Mouse (Mus musculus) heart, embryonic 14.5 days (tissue): ENCODE data around the gene Bsdc1. TPM values are rescaled to one million over a fixed set of nuclear protein-coding genes. Genes with fewer than 3 reads are reported as not detected.
"Not testable (repeated sequence)": the region's sequence is repeated elsewhere in the genome, so short reads cannot be mapped to it uniquely, and the experiment has no call there.

Experiments
- ATAC-seq: fragments of 200-750 bp; cut with Nextera tagmentation; 2 replicates; pipeline ENCODE4 v1.8.0; 2017; ENCODE audit warnings: low read depth, moderate TSS enrichment; ENCODE audit not compliant: insufficient number of reproducible peaks, insufficient read depth, low FRiP score
- H3K27ac ChIP-seq, 2 experiments: fragments of 200-500 bp in 1 of 2; fragments of 300-500 bp in 1 of 2; sonication (generic) in 1 of 2; replicated peaks in 1 of 2; 2 replicates each; pipeline ENCODE4 v1.5.1; 2012 to 2014; ENCODE audit warnings: low read depth in 2 of 2, low read length in 2 of 2, control low read depth in 1 of 2, mild to moderate bottlenecking in 1 of 2, mixed read lengths in 1 of 2; ENCODE audit not compliant: control insufficient read depth in 1 of 2, insufficient read depth in 1 of 2
- H3K27me3 ChIP-seq: fragments of 300-500 bp; sonication (generic); 2 replicates; pipeline ENCODE4 v1.6.1; 2014; ENCODE audit warnings: mild to moderate bottlenecking, low read length, control low read depth; ENCODE audit not compliant: control insufficient read depth, insufficient read depth
- H3K36me3 ChIP-seq: fragments of 300-500 bp; sonication (generic); 2 replicates; pipeline ENCODE4 v1.6.1; 2014; ENCODE audit warnings: mild to moderate bottlenecking, control low read depth, low read length, mixed read lengths; ENCODE audit not compliant: control insufficient read depth, insufficient read depth
- H3K4me1 ChIP-seq, 2 experiments: fragments of 200-500 bp in 1 of 2; fragments of 300-500 bp in 1 of 2; sonication (generic) in 1 of 2; 2 replicates each; pipeline ENCODE4 v1.6.1; 2012 to 2014; ENCODE audit warnings: low read length in 2 of 2, control low read depth in 1 of 2, mixed read lengths in 1 of 2; ENCODE audit not compliant: control insufficient read depth in 2 of 2, insufficient read depth in 2 of 2
- H3K4me2 ChIP-seq: fragments of 300-500 bp; sonication (generic); 2 replicates; pipeline ENCODE4 v1.6.1; 2014; ENCODE audit warnings: mild to moderate bottlenecking, low read length
- H3K4me3 ChIP-seq, 2 experiments: fragments of 200-500 bp in 1 of 2; fragments of 300-500 bp in 1 of 2; sonication (generic) in 1 of 2; 2 replicates each; pipeline ENCODE4 v1.5.1; 2012 to 2014; ENCODE audit warnings: low read length in 2 of 2, mild to moderate bottlenecking in 2 of 2, control low read depth in 1 of 2, low read depth in 1 of 2, moderate library complexity in 1 of 2; ENCODE audit not compliant: control insufficient read depth in 1 of 2, insufficient read depth in 1 of 2
- H3K9ac ChIP-seq: fragments of 300-500 bp; sonication (generic); 2 replicates; pipeline ENCODE4 v1.6.1; 2014; ENCODE audit warnings: mild to moderate bottlenecking, low read length
- H3K9me3 ChIP-seq: fragments of 300-500 bp; sonication (generic); 2 replicates; pipeline ENCODE4 v1.6.1; 2016; ENCODE audit warnings: low read length, control low read depth; ENCODE audit not compliant: control insufficient read depth
- WGBS: fragments of 180-500 bp; shearing (Covaris S2); extraction: QIAGEN DNeasy Blood & Tissue Kit; methylation state at CpG from one replicate; pipeline ENCODE4 v1.1.7; 2014; 5-methylcytosine and 5-hydroxymethylcytosine counted together
- polyA plus RNA-seq: library from polyadenylated mRNA; unstranded; fragments of >200 nt; fragmentation: Nextera tagmentation; extraction: Ambion mirVana; gene quantifications from 2 replicates; pipeline ENCODE4 v1.2.1, GENCODE M21; 2014

Bsdc1 gene
- polyA plus RNA-seq, 1 experiment from 2014 or later = 25.5 TPM

DNA sequence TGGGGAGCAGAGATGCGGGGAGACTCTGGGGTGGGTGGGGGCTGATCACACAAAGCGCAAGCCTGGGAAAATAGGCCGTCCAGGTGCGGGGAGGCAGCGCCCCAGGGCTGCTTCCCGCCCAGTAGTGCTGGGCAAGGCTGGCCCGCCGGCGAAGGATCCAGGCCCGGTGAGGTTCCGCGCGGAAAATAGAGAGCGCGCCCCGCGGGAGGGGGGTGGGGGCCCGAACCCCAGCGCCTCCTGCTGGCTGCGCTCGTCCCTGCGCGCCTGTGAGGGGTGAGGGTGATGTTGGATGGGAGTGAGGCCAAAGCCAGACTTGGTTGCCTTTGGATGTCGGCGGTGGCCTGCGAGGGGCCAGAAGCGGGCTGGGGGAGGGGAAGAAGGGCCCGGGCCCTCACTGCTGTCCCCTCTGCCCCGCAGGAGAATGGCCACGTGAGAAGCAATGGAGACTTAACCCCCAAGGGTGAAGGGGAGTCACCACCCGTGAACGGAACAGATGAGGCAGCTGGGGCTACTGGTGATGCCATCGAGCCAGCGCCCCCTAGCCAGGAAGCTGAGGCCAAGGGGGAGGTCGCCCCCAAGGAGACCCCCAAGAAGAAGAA lies 53.0 kb downstream of the Bsdc1 start:
- peak; percentile 59 for ATAC-seq
- 1% methylated on average over 33 of the region's 35 CpGs for WGBS
- peaks cover 10 to 11% of the 10 kb centered on the region in 2 experiments for H3K4me1 ChIP-seq

DNA sequence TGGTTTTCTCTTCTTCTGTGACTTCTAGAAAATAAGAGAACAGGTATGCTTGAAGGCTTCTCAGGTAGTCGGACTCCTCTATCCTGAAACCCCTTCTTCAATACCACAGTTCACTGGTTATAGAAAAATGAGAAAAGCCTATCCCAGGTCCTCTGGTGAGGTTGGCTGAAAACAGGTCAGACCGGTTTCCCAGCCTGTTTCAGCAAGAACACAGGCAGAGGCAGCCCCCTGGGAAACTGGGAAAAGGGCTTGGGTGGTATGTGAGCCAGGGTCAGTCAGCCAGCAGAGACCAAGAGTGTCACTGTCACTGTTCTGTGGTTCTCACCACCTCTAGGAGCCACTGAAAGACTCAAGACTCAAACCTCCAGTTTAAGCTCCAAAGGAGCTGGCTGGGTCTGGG lies 55.5 kb downstream of the Bsdc1 start:
- no peak for ATAC-seq
- Histone ChIP-seq H3K27me3 (no peaks in the 10 kb centered on the region), H3K27ac (no peak overlapping the region), H3K4me2 (no peak overlapping the region), H3K9me3 (no peaks in the 10 kb centered on the region), H3K36me3 (peaks cover 68% of the 10 kb centered on the region), H3K9ac (no peak overlapping the region), H3K4me1 (peaks cover 6 to 9% of the 10 kb centered on the region in 2 experiments; a peak in 3 of 4 replicates), H3K4me3 (no peak overlapping the region)
- WGBS = 49% methylated on average over 2 of the region's 2 CpGs

More for the DNA sequence above, 53.0 kb downstream of the Bsdc1 start:
- Histone ChIP-seq H3K27me3 (no peaks in the 10 kb centered on the region), H3K27ac (peak overlapping the region; percentile 37 to 82; a peak in 3 of 4 replicates), H3K4me3 (peak overlapping the region; percentile 67 to 72), H3K9ac (peak overlapping the region; percentile 99), H3K4me2 (peak overlapping the region; percentile 73), H3K36me3 (peaks cover 44% of the 10 kb centered on the region), H3K9me3 (no peaks in the 10 kb centered on the region)

DNA sequence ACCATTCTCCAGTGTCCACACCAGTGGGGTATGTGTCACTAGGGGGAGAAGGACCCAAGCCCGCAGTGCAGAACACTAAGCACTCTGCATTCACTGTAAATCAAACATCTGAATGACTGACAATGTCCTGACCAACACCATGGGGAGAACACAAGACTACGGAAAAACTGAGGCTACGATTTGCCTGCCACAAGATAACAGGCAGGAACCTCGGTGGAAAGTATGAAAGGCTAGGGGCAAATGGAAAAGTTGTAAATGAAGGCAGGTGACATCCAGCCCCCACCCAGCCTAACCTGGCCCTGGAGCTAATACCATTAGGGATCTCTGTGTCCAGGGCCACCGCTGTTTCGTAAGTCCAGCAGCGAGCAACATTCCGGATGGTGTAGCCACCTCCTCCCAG lies 57.1 kb downstream of the Bsdc1 start:
- H3K9me3 ChIP-seq = no peaks in the 10 kb centered on the region
- H3K27me3 ChIP-seq = no peaks in the 10 kb centered on the region
- ATAC-seq = no peak
- no peak overlapping the region for H3K4me3 ChIP-seq
- H3K9ac ChIP-seq = no peak overlapping the region
- H3K36me3 ChIP-seq = peaks cover 84% of the 10 kb centered on the region
- no peak overlapping the region for H3K27ac ChIP-seq
- peaks cover 2 to 4% of the 10 kb centered on the region in 2 experiments; a peak in 1 of 4 replicates for H3K4me1 ChIP-seq
- no peak overlapping the region for H3K4me2 ChIP-seq
- 78% methylated on average over 8 of the region's 8 CpGs for WGBS

DNA sequence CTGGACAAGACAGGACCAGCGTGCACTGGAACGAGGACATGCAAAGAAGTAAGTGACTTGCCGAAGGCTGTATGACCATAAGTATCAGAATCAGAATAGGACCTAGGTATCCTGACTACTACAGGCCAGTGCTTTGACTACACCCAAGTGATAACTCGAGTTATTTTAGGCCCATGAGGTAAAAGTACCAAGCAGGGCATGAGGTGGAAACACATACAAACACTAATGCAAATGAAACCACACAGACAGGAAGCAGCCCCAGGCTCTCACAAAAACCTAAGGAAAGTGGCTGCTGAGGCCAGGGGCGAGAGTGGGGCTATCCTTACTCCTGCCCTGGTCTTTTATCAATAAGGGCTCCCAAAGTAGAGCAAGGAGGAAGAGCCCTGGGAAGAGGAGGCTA lies 64.0 kb downstream of the Bsdc1 start:
- WGBS = 61% methylated on average over 5 of the region's 5 CpGs
- Histone ChIP-seq H3K9me3 (no peaks in the 10 kb centered on the region), H3K4me2 (no peak overlapping the region), H3K27me3 (no peaks in the 10 kb centered on the region), H3K9ac (no peak overlapping the region), H3K4me3 (no peak overlapping the region), H3K27ac (peak overlapping the region; percentile 47 to 55; a peak in 1 of 4 replicates), H3K36me3 (peaks cover 95% of the 10 kb centered on the region), H3K4me1 (peaks cover 3 to 6% of the 10 kb centered on the region in 2 experiments; a peak in 2 of 4 replicates)
- ATAC-seq = no peak

DNA sequence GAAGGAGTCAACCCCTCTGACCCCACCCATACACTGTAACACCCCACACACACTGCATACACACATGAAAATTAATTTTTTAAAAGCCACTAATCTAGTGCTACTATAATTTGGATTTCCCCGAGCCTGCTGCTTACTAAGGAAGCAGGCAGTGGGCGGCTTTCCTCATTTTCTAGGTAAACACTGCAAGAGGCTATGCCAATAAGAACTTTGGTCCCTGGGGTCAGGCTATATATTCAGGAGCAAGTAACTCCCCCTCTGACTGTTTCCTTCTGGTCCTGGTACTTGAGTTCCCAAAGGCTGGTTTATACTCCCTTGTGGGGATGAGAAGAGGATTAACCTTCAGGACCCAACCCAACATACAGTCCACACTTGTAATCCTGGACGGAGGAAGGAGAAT lies 64.5 kb downstream of the Bsdc1 start:
- H3K4me3 ChIP-seq = no peak overlapping the region
- H3K4me1 ChIP-seq = peaks cover 3 to 6% of the 10 kb centered on the region in 2 experiments; a peak in 2 of 4 replicates
- WGBS = 89% methylated on average over 3 of the region's 3 CpGs
- H3K9me3 ChIP-seq = no peaks in the 10 kb centered on the region
- no peak overlapping the region for H3K9ac ChIP-seq
- peak overlapping the region in 1 of 2 experiments; percentile 55; a peak in 1 of 4 replicates for H3K27ac ChIP-seq
- no peaks in the 10 kb centered on the region for H3K27me3 ChIP-seq
- no peak overlapping the region for H3K4me2 ChIP-seq
- H3K36me3 ChIP-seq = peaks cover 95% of the 10 kb centered on the region
- no peak for ATAC-seq

DNA sequence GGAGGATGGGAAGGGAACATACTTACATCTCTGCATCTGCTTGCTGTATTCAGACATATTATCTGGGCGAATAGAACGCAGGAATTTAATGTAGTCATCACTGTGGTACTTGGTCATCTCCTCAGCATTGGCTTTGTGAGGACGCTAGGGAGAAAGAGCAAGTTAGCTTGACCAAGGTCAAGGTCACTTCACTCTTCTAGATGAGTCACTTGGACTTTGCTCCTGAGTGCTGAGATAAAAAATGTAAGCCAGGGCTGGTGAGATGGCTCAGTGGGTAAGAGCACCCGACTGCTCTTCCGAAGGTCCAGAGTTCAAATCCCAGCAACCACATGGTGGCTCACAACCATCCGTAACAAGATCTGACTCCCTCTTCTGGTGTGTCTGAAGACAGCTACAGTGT lies 67.5 kb downstream of the Bsdc1 start:
- 83% methylated on average over 5 of the region's 6 CpGs for WGBS
- not testable (repeated sequence) for H3K4me2 ChIP-seq, H3K4me1 ChIP-seq, H3K9ac ChIP-seq, H3K9me3 ChIP-seq, ATAC-seq, H3K27ac ChIP-seq, H3K4me3 ChIP-seq, H3K27me3 ChIP-seq
- peaks cover 91% of the 10 kb centered on the region for H3K36me3 ChIP-seq

Other genes starting within 250 kb of the Bsdc1 start
- 1.3 and 1.4 TPM in 2 replicates for gene C77080, start 200.2 kb upstream of the Bsdc1 start, polyA plus RNA-seq
- gene Sync, start 174.0 kb upstream of the Bsdc1 start, polyA plus RNA-seq = 1.6 and 1.8 TPM in 2 replicates
- 256 and 263 TPM in 2 replicates for gene Rbbp4, start 126.2 kb upstream of the Bsdc1 start, polyA plus RNA-seq
- gene Zbtb8os, start 125.9 kb upstream of the Bsdc1 start, polyA plus RNA-seq = 45.5 and 48.1 TPM in 2 replicates
- 9.0 TPM in 2 replicates for gene Zbtb8a, start 83.5 kb upstream of the Bsdc1 start, polyA plus RNA-seq
- gene Zbtb8b, start 20.7 kb upstream of the Bsdc1 start, polyA plus RNA-seq = 5.0 and 5.6 TPM in 2 replicates
- not detected in 2 replicates for gene Tssk3, start 29.4 kb downstream of the Bsdc1 start, polyA plus RNA-seq
- gene Fam229a, start 29.6 kb downstream of the Bsdc1 start, polyA plus RNA-seq = not detected in 2 replicates
- 301 and 313 TPM in 2 replicates for gene Marcksl1, start 52.0 kb downstream of the Bsdc1 start, polyA plus RNA-seq
- gene Hdac1, start 81.1 kb downstream of the Bsdc1 start, polyA plus RNA-seq = 123 and 124 TPM in 2 replicates
- gene Lck, start 112.1 kb downstream of the Bsdc1 start, polyA plus RNA-seq = 2.6 and 3.2 TPM in 2 replicates
- gene Fam167b, start 117.0 kb downstream of the Bsdc1 start, polyA plus RNA-seq = 5.3 and 5.6 TPM in 2 replicates
- gene Eif3i, start 139.1 kb downstream of the Bsdc1 start, polyA plus RNA-seq = 192 and 207 TPM in 2 replicates
- 158 and 179 TPM in 2 replicates for gene Tmem234, start 139.1 kb downstream of the Bsdc1 start, polyA plus RNA-seq
- gene Dcdc2b, start 152.7 kb downstream of the Bsdc1 start, polyA plus RNA-seq = 1.1 and 2.6 TPM in 2 replicates
- 24.1 and 25.1 TPM in 2 replicates for gene Iqcc, start 157.5 kb downstream of the Bsdc1 start, polyA plus RNA-seq
- gene Ccdc28b, start 162.4 kb downstream of the Bsdc1 start, polyA plus RNA-seq = 49.8 and 53.3 TPM in 2 replicates
- gene Txlna, start 179.5 kb downstream of the Bsdc1 start, polyA plus RNA-seq = 51.5 and 56.4 TPM in 2 replicates
- 11.5 and 14.2 TPM in 2 replicates for gene Kpna6, start 211.2 kb downstream of the Bsdc1 start, polyA plus RNA-seq
- gene Tmem39b, start 235.3 kb downstream of the Bsdc1 start, polyA plus RNA-seq = 7.1 and 13.4 TPM in 2 replicates